Mouse (Mus musculus): ENCODE measurements around the gene Copz1. TPM values are rescaled to one million over a fixed set of nuclear protein-coding genes. Genes with fewer than 3 reads are reported as not detected.

The Copz1 gene
- 147 TPM for polyA plus RNA-seq (2015; fragmentation: Illumina TruSeq; extraction: RNeasy Lipid Tissue Mini Kit (QIAGEN cat#74804); ENCODE audit: insufficient read depth, low replicate concordance)

GRCm38 (mm10) chr15:103272419-103273279 lies at the start of gene Copz1:
TSS of gene Copz1 (plus strand) at chr15:103272714.

GRCm38 (mm10) chr15:103239685-103240159 lies 32.8 kb upstream of the Copz1 start, which contains the start of gene Cbx5:
TSS of gene Cbx5 (minus strand) at chr15:103239816.

GRCm38 (mm10) chr15:103240160-103241028 lies 32.1 kb upstream of the Copz1 start, which contains the start of gene Hnrnpa1:
TSS of gene Hnrnpa1 (plus strand) at chr15:103240432.

GRCm38 (mm10) chr15:103257790-103258728 lies 14.5 kb upstream of the Copz1 start, which contains the start of gene Nfe2:
TSS of gene Nfe2 (minus strand) at chr15:103258403.

GRCm38 (mm10) chr15:103310365-103310910 lies 37.9 kb downstream of the Copz1 start, which contains the start of gene Gpr84:
TSS of gene Gpr84 (minus strand) at chr15:103310612.

GRCm38 (mm10) chr15:103339961-103340337 lies 67.4 kb downstream of the Copz1 start, which contains the start of gene Zfp385a:
TSS of gene Zfp385a (minus strand) at chr15:103340093.

Other genes starting within 250 kb of the Copz1 start
- 16.0 TPM for gene Smug1, start 105.6 kb upstream of the Copz1 start, polyA plus RNA-seq (2015; fragmentation: Illumina TruSeq; extraction: RNeasy Lipid Tissue Mini Kit (QIAGEN cat#74804); ENCODE audit: insufficient read depth, low replicate concordance)
- gene Cbx5, start 32.9 kb upstream of the Copz1 start, polyA plus RNA-seq (2015; fragmentation: Illumina TruSeq; extraction: RNeasy Lipid Tissue Mini Kit (QIAGEN cat#74804); ENCODE audit: insufficient read depth, low replicate concordance): 73.3 TPM
- 835 TPM for gene Hnrnpa1, start 32.3 kb upstream of the Copz1 start, polyA plus RNA-seq (2015; fragmentation: Illumina TruSeq; extraction: RNeasy Lipid Tissue Mini Kit (QIAGEN cat#74804); ENCODE audit: insufficient read depth, low replicate concordance)
- 28.4 TPM for gene Nfe2, start 14.3 kb upstream of the Copz1 start, polyA plus RNA-seq (2015; fragmentation: Illumina TruSeq; extraction: RNeasy Lipid Tissue Mini Kit (QIAGEN cat#74804); ENCODE audit: insufficient read depth, low replicate concordance)
- gene Gpr84, start 37.9 kb downstream of the Copz1 start, polyA plus RNA-seq (2015; fragmentation: Illumina TruSeq; extraction: RNeasy Lipid Tissue Mini Kit (QIAGEN cat#74804); ENCODE audit: insufficient read depth, low replicate concordance): not detected
- gene Zfp385a, start 67.4 kb downstream of the Copz1 start, polyA plus RNA-seq (2015; fragmentation: Illumina TruSeq; extraction: RNeasy Lipid Tissue Mini Kit (QIAGEN cat#74804); ENCODE audit: insufficient read depth, low replicate concordance): 6.2 TPM
- gene Itga5, start 94.0 kb downstream of the Copz1 start, polyA plus RNA-seq (2015; fragmentation: Illumina TruSeq; extraction: RNeasy Lipid Tissue Mini Kit (QIAGEN cat#74804); ENCODE audit: insufficient read depth, low replicate concordance): 4.0 TPM
- gene Gtsf1, start 157.8 kb downstream of the Copz1 start, polyA plus RNA-seq (2015; fragmentation: Illumina TruSeq; extraction: RNeasy Lipid Tissue Mini Kit (QIAGEN cat#74804); ENCODE audit: insufficient read depth, low replicate concordance): not detected
- not detected for gene Gtsf2, start 175.8 kb downstream of the Copz1 start, polyA plus RNA-seq (2015; fragmentation: Illumina TruSeq; extraction: RNeasy Lipid Tissue Mini Kit (QIAGEN cat#74804); ENCODE audit: insufficient read depth, low replicate concordance)
- 237 TPM for gene Nckap1l, start 181.1 kb downstream of the Copz1 start, polyA plus RNA-seq (2015; fragmentation: Illumina TruSeq; extraction: RNeasy Lipid Tissue Mini Kit (QIAGEN cat#74804); ENCODE audit: insufficient read depth, low replicate concordance)
- gene Pde1b, start 230.3 kb downstream of the Copz1 start, polyA plus RNA-seq (2015; fragmentation: Illumina TruSeq; extraction: RNeasy Lipid Tissue Mini Kit (QIAGEN cat#74804); ENCODE audit: insufficient read depth, low replicate concordance): 39.4 TPM